Mouse (Mus musculus) left cerebral cortex, postnatal 10 days (tissue): ENCODE data around the gene Sorcs1. TPM values are rescaled to one million over a fixed set of nuclear protein-coding genes. Genes with fewer than 3 reads are reported as not detected.
A peak's percentile ranks its signal among the peaks of the same experiment; 100 is the strongest.

Source experiments
- DNase-seq, 2 experiments: peaks; one replicate each; pipeline ENCODE4 v3.0.0; 2021 to 2022; ENCODE audit warnings: low spot score in 2 of 2, mixed read lengths in 1 of 2; ENCODE audit errors: extremely low spot score in 1 of 2
- intact Hi-C: fragments of 180-260 bp; cut with DNase I; formaldehyde crosslinking; loops from one replicate; pipeline ENCODE4 v1.15.1; 2025
- microRNA-seq: library from miRNA; unstranded; fragments of <30 nt; microRNA quantifications from one replicate; pipeline ENCODE4 v1.2.0, GENCODE M21; 2022
- total RNA-seq, 2 experiments: library from RNA; stranded (reverse); gene quantifications; 2 replicates each; pipeline ENCODE4 v1.2.3; 2021

Gene Sorcs1
- total RNA-seq, 2 experiments from 2014 or later, result 39.1 to 46.7 TPM

DNA sequence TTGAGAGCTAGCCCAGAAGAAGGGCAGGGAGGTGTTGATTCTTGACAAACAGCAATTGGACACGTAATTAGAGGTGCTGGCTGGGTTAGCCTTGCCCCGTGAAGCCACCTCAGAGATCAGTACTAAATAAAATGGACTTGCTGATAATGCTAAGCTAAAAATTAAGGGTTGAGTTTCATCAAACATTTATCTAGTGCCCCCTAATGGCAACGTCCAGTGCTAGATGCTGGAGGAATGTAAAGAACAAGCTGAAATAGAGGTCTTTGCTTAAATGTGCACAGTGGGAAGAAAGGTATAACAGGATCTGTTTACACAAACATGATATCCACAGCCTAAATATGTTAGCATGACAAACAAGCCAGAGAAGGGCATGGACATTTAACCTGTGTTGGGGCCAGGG, 532.5 kb downstream of the Sorcs1 start:
- intact Hi-C loops, result loop anchor here (10.0 kb wide), 1 partner anchor 601 kb away; no protein-coding TSS in a partner anchor
- no peak for DNase-seq

DNA sequence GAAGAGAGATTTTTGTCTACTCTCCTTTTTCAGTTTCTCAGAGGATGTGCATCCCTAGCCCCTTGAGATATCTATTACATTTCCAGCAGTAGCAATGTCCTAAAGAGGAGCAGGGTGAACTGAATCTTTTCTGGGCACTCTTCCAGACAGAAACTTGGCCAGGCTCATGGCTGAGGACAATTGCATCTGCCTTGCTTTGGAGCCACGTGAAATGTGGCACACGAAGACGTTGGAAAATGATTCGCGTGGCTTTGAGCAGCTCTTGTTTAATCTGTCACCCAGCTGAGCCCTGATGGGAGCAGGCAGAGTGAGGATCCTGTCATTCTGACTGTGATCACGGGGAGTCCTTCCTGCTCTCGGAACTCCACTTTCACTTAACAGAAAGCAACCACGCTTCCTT, 536.6 kb downstream of the Sorcs1 start:
- intact Hi-C loops, result loop anchor here (10.0 kb wide), 1 partner anchor 597 kb away; no protein-coding TSS in a partner anchor
- peak; percentile 34 for DNase-seq

DNA sequence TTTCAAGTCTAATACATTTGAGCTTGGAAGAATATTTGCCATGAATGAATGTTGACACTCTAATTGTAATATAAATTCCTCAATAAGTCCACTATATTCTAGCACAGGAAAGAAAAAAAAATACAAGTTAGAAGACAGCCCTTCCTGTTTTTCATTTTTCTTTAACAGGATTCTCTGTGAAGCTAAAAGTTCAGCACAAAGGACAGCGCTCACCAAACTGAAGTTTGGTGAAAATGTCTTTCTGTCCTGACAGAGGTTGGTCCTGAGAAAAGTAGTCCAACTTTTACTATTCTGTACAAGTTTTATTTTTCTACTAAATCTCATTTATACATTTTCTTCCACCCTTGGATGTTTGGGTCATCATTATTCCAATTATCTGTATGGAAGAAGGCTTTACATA, 543.8 kb downstream of the Sorcs1 start:
- no peak for DNase-seq
- intact Hi-C loops, result no loop called here

DNA sequence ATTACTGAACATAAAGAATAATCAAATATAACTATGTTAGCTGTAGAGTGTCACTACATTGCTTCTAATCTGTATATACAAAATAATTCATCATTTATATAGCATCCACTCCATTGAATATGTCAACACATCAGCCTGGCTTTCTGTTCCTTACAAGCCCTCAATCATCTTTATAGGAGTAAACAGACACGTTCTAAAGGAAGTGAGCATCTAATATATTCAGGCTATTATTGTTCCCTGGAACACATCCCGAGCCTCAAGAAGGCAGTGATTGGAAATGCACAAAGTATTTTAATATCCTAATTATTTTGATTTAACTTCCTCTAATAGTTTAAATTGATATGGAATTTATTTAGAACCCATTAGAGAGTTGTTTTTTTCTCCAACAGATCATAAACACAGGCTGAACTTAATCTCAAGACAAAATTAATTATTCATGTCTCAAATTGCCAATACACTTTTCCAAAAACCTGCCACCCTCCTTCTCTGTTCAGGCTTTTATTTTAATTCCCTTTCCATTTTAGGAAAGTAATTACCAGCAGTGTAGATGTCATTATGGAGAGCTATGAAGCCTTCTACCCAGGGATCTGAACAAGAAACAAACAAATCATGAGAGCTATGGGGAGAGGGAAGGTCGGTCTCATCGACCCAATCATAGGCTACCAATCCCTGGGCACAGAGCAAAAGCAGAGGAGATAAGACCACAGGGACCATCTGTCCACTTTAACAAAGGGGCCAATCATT, 572.4 kb downstream of the Sorcs1 start:
- DNase-seq, result no peak
- intact Hi-C loops, result no loop called here

Small RNA genes within 50 kb of the gene (microRNA-seq; reads per million reads assigned to microRNA genes)
- gene Gm27749, result not detected
